Mouse (Mus musculus): Measurements from ENCODE around the gene Gars. TPM values are rescaled to one million over a fixed set of nuclear protein-coding genes. Genes with fewer than 3 reads are reported as not detected.

Gene Gars
- total RNA-seq (2021) = 100 to 1,000 TPM; 177 to 185 TPM

DNA sequence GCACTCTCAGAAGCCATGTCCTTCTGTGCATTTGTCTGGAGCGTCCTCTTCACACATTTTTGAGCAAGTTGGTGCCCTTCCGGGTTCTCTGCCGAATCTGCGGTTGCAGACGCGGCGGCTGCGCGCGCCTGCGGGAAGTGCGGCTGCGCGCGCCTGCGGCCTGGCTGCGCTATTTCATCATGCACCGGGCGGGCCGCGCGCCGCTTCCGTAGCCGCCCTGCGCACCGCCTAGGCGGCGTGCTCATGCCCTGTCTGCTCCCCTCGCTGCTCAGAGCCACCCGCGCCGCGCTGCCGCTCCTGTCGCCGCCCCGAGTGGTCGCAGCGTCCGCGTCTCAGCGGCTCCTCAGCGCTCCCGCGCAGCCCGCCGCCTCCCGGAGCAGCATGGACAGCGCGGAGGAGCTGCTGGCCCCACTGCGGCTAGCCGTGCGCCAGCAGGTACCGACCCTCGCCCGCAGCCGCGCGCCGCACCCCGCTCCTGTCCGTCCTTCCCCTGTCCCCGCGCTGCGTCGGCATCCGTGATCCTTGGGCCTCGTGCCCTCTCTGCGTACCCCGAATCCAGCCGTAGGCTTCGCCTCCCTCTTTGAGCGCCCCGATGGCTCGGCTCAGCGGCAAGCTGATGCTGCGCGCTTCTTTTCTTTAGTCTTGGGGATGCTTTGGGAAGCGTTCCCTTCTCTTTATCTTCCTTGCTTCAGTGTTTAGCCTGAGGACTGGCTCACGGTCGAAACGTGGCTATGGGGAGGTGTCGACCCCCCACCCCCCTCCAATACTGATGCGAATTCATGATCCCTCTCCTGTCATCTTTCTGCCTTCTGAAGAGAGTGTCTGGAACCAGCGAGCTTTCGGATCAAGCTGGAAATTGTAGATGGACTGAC, at the start of gene Gars:
Gars (plus strand) TSS at position 209 of the 872 bp plus-strand sequence.
- intact Hi-C loops (cut with DNase I) = no loop called here
- peak; percentile 80 to 91 for DNase-seq (ENCODE audit: extremely low spot score in 1 of 2, low spot score in 2 of 2)

DNA sequence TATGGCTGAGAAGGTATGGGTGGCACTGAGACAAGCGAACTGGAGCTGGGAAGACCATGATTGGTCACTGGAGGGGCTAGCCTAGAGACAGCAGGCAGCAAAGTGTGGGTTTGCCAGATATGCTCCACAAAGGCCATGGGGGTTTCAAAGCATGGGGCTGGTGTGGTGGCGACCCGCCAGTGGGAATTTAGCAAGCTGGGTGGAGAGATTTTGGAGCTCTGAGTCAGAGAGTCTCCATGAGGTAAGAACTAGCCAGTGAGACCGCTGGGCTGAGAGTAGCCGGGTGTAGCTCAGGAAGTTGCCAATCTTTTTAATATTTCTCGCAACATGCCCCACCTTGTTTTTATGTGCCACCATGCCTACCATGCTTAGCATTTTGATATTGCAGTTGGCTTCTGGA, 49.7 kb upstream of the Gars start:
- intact Hi-C loops (cut with DNase I) = no loop called here

GRCm38 (mm10) chr6:54991189-54991588, 46.6 kb upstream of the Gars start:
- intact Hi-C loops (cut with DNase I) = loop anchor here (5.0 to 10.0 kb wide), 2 partner anchors 176 to 284 kb away; partner anchors contain the start of gene Znrf2

More for the DNA sequence above, 49.7 kb upstream of the Gars start:
- DNase-seq (ENCODE audit: extremely low spot score in 1 of 2, low spot score in 2 of 2) = no peak

GRCm38 (mm10) chr6:54992141-54992540, 45.7 kb upstream of the Gars start:
- no peak for DNase-seq (ENCODE audit: extremely low spot score in 1 of 2, low spot score in 2 of 2)
- intact Hi-C loops (cut with DNase I) = loop anchor here (5.0 to 10.0 kb wide), 2 partner anchors 177 to 285 kb away; partner anchors contain the start of gene Znrf2

More at GRCm38 (mm10) chr6:54991189-54991588, 46.6 kb upstream of the Gars start:
- no peak for DNase-seq (ENCODE audit: extremely low spot score in 1 of 2, low spot score in 2 of 2)

DNA sequence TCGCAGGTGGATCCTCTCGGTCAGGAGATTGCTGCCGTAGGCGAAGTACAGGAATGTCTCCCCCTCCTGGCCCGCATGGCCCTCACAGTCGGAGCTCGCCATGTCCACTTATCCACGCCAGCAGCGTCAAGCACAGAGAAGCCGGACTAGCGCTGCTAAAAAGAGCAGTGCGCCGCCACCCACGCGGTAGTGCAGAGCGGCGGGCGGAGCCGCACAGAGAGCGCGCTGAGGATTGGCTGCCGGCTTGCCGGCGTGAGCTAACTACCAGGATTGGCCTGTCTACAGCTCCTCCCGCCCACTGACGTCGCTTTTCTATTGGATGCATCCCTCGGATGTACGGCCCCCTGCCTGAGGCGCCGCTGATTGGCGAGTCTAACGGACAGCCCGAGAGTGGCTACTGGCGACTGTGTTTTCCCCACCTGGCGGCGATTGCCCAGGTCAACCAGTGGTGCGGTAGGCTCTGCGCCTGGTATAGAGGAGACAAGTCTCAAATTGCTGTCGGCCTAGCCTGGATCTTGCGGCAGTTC, 45.0 kb upstream of the Gars start, which contains the start of gene Ggct:
Ggct (minus strand) TSS at position 217 of the 527 bp plus-strand sequence.
- intact Hi-C loops (cut with DNase I) = loop anchor here (5.0 to 10.0 kb wide), 2 partner anchors 178 to 285 kb away; partner anchors contain the start of gene Znrf2
- peak; percentile 94 to 98 for DNase-seq (ENCODE audit: extremely low spot score in 1 of 2, low spot score in 2 of 2)

DNA sequence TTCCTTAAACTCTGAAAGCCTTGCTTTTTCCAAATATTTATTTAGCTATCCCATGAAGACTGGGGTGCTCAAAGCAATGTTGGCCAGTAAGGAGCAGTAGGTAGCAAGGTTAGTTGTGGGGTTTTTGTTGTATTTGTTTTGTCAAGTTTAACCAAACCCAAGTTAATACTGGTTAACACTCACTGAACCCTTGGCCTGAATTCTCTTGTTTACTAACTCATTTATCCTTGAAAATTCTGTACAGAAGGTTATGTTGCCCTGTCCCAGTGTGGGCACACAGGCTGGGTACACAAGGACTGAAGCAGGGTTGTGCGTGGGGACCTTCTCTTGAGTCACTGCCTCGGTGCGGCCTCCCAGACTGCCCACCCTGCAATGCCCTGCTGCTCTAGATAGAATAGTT, 41.4 kb upstream of the Gars start:
- intact Hi-C loops (cut with DNase I) = loop anchor here (10.0 kb wide), 1 partner anchor 182 kb away; the partner anchor contains the start of gene Znrf2
- no peak for DNase-seq (ENCODE audit: extremely low spot score in 1 of 2, low spot score in 2 of 2)

- DNase-seq (ENCODE audit: extremely low spot score in 1 of 2, low spot score in 2 of 2) = no peak
- intact Hi-C loops (cut with DNase I) = loop anchor here (10.0 kb wide), 1 partner anchor 183 kb away; the partner anchor contains the start of gene Znrf2
These were observed 40.1 kb upstream of the Gars start for GRCm38 (mm10) chr6:54997726-54998125.

- intact Hi-C loops (cut with DNase I) = no loop called here
- no peak for DNase-seq (ENCODE audit: extremely low spot score in 1 of 2, low spot score in 2 of 2)
These were observed 36.5 kb upstream of the Gars start for GRCm38 (mm10) chr6:55001320-55001719.

DNA sequence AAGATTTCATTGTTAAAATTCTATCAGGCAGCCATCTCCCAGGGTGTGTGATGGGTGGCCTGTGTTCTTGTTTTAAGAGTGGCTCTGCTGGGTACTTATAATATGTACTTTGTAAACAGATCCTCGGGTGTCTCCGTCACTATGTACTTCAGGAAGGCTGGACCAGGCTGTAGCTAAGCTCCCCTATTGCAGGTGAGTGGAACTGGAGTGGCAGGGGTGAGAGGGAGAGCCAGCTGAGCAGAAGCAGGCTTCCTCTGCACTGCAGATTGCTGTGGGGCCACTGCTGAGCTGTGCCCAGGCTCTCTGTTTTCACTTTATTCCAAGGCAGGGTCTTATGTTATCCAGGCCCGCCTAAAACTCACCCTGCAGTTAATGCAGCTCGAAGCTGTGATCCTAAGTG, 35.4 kb upstream of the Gars start:
- intact Hi-C loops (cut with DNase I) = no loop called here
- DNase-seq (ENCODE audit: extremely low spot score in 1 of 2, low spot score in 2 of 2) = no peak

GRCm38 (mm10) chr6:55003559-55003958, 34.2 kb upstream of the Gars start:
- intact Hi-C loops (cut with DNase I) = no loop called here
- DNase-seq (ENCODE audit: extremely low spot score in 1 of 2, low spot score in 2 of 2) = no peak

- no peak for DNase-seq (ENCODE audit: extremely low spot score in 1 of 2, low spot score in 2 of 2)
- intact Hi-C loops (cut with DNase I) = no loop called here
These were observed 29.4 kb upstream of the Gars start for GRCm38 (mm10) chr6:55008401-55008800.

DNA sequence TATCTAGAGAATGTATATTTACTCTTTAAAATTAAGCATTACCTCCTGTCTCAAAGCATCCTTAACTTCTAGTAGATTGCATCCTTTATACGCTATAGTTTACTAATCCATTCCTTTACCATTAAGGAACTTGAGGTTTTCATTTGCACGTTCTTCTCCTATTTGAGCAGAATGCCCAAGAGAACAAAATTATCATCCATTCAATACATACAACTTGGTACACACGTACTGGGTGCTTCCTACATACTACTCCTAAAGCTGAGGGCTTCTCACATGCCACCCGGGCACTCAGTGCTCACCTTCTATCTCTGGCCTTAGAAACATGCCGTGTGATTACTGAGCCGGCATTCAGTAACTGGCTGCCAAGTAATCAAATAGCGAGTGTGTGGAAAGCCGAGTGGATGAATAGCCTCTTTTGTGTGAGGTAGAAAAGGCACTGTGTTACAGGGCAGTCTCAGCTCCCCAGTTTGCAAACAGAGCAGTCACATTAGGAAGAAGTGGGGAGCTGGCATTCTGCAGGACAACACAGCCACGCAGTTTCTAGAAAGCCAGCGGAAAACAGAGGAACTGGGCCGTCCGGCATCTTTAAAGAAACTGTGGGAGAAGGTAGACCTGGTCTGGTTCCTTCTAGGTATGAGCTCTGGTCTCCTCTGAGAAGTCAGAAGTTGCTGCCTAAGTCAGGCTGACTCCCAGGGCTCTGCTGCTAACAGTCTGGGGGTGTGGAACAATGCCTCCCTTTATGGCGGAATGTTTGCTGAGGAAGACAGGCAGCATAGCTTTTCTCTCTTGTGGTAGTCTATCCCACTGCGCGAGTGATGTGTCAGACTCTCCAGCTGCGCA, 28.2 kb upstream of the Gars start:
- DNase-seq (ENCODE audit: extremely low spot score in 1 of 2, low spot score in 2 of 2) = no peak
- intact Hi-C loops (cut with DNase I) = no loop called here

DNA sequence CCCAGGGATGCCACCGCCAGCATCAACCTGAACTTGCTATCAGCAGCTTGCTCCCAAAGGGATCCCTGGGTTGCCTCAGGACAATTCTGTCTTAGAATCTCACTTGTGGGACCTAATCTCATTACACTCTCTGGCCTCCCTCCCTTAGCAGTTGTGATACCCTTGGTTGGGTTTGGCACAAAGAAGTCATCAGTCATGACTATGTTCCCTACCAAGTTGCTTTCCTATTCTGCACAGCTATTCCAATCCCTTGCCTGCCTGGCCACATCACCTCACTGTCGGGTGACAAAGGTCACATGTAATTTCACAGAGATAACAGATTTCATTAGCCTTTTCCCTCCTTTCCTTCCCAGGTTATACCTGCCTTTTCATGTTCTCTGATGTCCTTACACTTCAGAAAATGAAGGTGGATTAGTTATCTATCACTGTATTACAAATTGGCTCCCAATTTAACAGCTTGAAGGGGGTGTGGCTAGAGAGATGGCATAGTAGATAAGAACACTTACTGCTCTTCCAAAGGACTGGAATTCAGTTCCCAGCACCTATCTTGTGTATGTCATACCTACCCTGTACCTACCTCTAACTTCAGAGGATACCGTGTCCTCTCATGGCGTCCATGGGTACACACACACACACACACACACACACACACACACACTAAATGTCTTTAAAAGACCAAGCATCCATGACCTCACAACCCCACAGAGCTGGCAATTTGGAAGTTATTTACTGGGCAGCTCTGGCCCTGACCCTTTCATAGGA, 27.3 kb upstream of the Gars start:
- DNase-seq (ENCODE audit: extremely low spot score in 1 of 2, low spot score in 2 of 2) = no peak
- intact Hi-C loops (cut with DNase I) = no loop called here

DNA sequence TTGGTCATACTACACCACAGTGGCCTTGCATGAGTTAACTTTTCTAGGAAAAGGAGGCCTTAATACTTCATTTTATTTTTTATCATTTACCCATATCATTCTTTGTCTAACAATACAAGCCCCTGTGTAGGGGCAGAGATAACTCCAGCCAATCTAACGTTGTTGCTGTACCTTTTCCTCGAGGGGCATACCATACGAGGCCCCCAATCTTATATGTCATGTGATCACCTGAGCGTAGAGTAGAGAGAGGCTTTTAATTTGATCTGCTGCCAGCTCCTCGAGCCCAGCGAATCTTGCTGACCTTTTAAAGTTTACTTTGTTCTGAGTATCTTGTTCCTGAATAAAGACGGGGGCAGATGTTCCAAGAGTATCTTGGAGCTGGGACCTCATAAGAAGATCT, 25.3 kb upstream of the Gars start:
- intact Hi-C loops (cut with DNase I) = no loop called here
- DNase-seq (ENCODE audit: extremely low spot score in 1 of 2, low spot score in 2 of 2) = no peak

GRCm38 (mm10) chr6:55014184-55014583, 23.6 kb upstream of the Gars start:
- intact Hi-C loops (cut with DNase I) = no loop called here
- no peak for DNase-seq (ENCODE audit: extremely low spot score in 1 of 2, low spot score in 2 of 2)

- intact Hi-C loops (cut with DNase I) = no loop called here
- DNase-seq (ENCODE audit: extremely low spot score in 1 of 2, low spot score in 2 of 2) = peak in 1 of 2 experiments; percentile 62
These were observed 21.6 kb upstream of the Gars start for GRCm38 (mm10) chr6:55016236-55016635.

DNA sequence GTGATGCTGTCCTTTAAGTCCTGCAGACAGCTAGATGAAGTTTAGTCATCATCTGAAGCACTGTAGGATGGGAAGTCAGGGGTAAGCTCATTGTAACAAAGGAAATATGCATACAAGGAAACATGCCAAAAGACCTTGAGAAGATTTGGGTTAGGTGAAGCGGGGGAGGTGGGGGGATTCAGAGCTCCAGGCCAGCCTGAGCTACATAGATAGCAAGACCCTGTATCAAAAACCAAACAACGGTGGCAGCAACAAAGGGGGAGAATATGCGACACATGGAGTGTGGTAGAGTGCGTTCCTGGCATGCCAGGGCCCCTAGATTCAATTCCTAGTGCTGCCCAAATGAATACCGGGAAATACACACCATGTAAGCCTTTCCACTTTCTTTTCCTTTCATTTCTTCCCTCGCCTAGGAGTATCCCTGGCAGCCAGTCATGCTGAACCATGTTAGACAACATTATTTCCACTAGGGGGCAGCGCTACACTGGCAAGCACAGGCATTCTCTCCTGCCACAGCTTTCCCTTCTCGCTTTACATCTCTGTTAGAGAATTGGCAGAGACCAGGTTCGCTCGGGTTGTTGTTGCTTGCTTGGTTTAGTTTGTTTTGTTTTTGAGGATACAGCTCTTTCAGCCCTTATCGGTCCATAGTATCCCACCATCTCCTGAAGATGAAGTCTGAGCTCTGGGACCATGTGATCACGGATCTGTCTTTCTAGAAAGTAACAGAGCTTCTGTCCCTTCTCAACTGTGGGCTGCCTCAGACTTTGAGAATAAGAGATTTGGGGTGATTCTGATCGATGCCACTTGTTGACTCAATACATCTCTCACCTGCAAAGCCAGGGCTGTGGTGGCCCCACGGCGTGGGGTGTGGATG, 20.9 kb upstream of the Gars start:
- DNase-seq (ENCODE audit: extremely low spot score in 1 of 2, low spot score in 2 of 2) = peak; percentile 51 to 67
- intact Hi-C loops (cut with DNase I) = loop anchor here (1.0 kb wide), 1 partner anchor 150 kb away; no protein-coding TSS in a partner anchor

Data from left cerebral cortex, postnatal 10 days (tissue).